Mouse (Mus musculus): Measurements from ENCODE around the gene Ggt1. TPM values are rescaled to one million over a fixed set of nuclear protein-coding genes. Genes with fewer than 3 reads are reported as not detected.

Ggt1 gene
- polyA plus RNA-seq, 1 experiment, result not detected

- H3K27ac ChIP-seq (replicated peaks; ENCODE audit: low read depth, low read length), result no peak overlapping the region
- no peak overlapping the region for H3K4me3 ChIP-seq (ENCODE audit: insufficient read depth, low read depth, low read length)
- no peaks in the 10 kb centered on the region for H3K4me1 ChIP-seq (ENCODE audit: control insufficient read depth, insufficient read depth, insufficient read length, low read length)
Measured at GRCm38 (mm10) chr10:75531532-75532090, 29.8 kb upstream of the Ggt1 start.

GRCm38 (mm10) chr10:75534216-75534615, 27.2 kb upstream of the Ggt1 start:
- Histone ChIP-seq H3K4me3 (ENCODE audit: insufficient read depth, low read depth, low read length) (no peak overlapping the region), H3K4me1 (ENCODE audit: control insufficient read depth, insufficient read depth, insufficient read length, low read length) (no peaks in the 10 kb centered on the region), H3K27ac (replicated peaks; ENCODE audit: low read depth, low read length) (no peak overlapping the region)

- no peak overlapping the region for H3K4me3 ChIP-seq (ENCODE audit: insufficient read depth, low read depth, low read length)
- no peak overlapping the region for H3K27ac ChIP-seq (replicated peaks; ENCODE audit: low read depth, low read length)
- no peaks in the 10 kb centered on the region for H3K4me1 ChIP-seq (ENCODE audit: control insufficient read depth, insufficient read depth, insufficient read length, low read length)
Measured at GRCm38 (mm10) chr10:75534934-75535333, 26.5 kb upstream of the Ggt1 start.

GRCm38 (mm10) chr10:75535423-75535822, 26.0 kb upstream of the Ggt1 start:
- Histone ChIP-seq H3K4me3 (ENCODE audit: insufficient read depth, low read depth, low read length) (no peak overlapping the region), H3K27ac (replicated peaks; ENCODE audit: low read depth, low read length) (no peak overlapping the region), H3K4me1 (ENCODE audit: control insufficient read depth, insufficient read depth, insufficient read length, low read length) (no peaks in the 10 kb centered on the region)

GRCm38 (mm10) chr10:75536123-75536522, 25.3 kb upstream of the Ggt1 start:
- no peak overlapping the region for H3K27ac ChIP-seq (replicated peaks; ENCODE audit: low read depth, low read length)
- no peak overlapping the region for H3K4me3 ChIP-seq (ENCODE audit: insufficient read depth, low read depth, low read length)
- no peaks in the 10 kb centered on the region for H3K4me1 ChIP-seq (ENCODE audit: control insufficient read depth, insufficient read depth, insufficient read length, low read length)

- no peaks in the 10 kb centered on the region for H3K4me1 ChIP-seq (ENCODE audit: control insufficient read depth, insufficient read depth, insufficient read length, low read length)
- no peak overlapping the region for H3K27ac ChIP-seq (replicated peaks; ENCODE audit: low read depth, low read length)
- no peak overlapping the region for H3K4me3 ChIP-seq (ENCODE audit: insufficient read depth, low read depth, low read length)
Measured at GRCm38 (mm10) chr10:75547901-75548300, 13.5 kb upstream of the Ggt1 start.

- Histone ChIP-seq H3K4me1 (ENCODE audit: control insufficient read depth, insufficient read depth, insufficient read length, low read length) (no peaks in the 10 kb centered on the region), H3K4me3 (ENCODE audit: insufficient read depth, low read depth, low read length) (no peak overlapping the region), H3K27ac (replicated peaks; ENCODE audit: low read depth, low read length) (no peak overlapping the region)
Measured at GRCm38 (mm10) chr10:75548486-75548885, 12.9 kb upstream of the Ggt1 start.

- Histone ChIP-seq H3K4me1 (ENCODE audit: control insufficient read depth, insufficient read depth, insufficient read length, low read length) (no peaks in the 10 kb centered on the region), H3K4me3 (ENCODE audit: insufficient read depth, low read depth, low read length) (no peak overlapping the region), H3K27ac (replicated peaks; ENCODE audit: low read depth, low read length) (no peak overlapping the region)
Measured at GRCm38 (mm10) chr10:75549886-75550285, 11.5 kb upstream of the Ggt1 start.

- H3K4me3 ChIP-seq (ENCODE audit: insufficient read depth, low read depth, low read length), result no peak overlapping the region
- no peaks in the 10 kb centered on the region; the same call in 1 of the 2 replicates for H3K4me1 ChIP-seq (ENCODE audit: control insufficient read depth, insufficient read depth, insufficient read length, low read length)
- no peak overlapping the region for H3K27ac ChIP-seq (replicated peaks; ENCODE audit: low read depth, low read length)
Measured at GRCm38 (mm10) chr10:75551175-75551574, 10.2 kb upstream of the Ggt1 start.

- Histone ChIP-seq H3K4me1 (ENCODE audit: control insufficient read depth, insufficient read depth, insufficient read length, low read length) (no peaks in the 10 kb centered on the region; the same call in 1 of the 2 replicates), H3K4me3 (ENCODE audit: insufficient read depth, low read depth, low read length) (no peak overlapping the region), H3K27ac (replicated peaks; ENCODE audit: low read depth, low read length) (no peak overlapping the region)
Measured at GRCm38 (mm10) chr10:75552106-75552505, 9.3 kb upstream of the Ggt1 start.

- no peak overlapping the region for H3K4me3 ChIP-seq (ENCODE audit: insufficient read depth, low read depth, low read length)
- H3K27ac ChIP-seq (replicated peaks; ENCODE audit: low read depth, low read length), result no peak overlapping the region
- H3K4me1 ChIP-seq (ENCODE audit: control insufficient read depth, insufficient read depth, insufficient read length, low read length), result no peaks in the 10 kb centered on the region; the same call in 1 of the 2 replicates
Measured at GRCm38 (mm10) chr10:75552701-75553450, 8.5 kb upstream of the Ggt1 start.

- H3K4me1 ChIP-seq (ENCODE audit: control insufficient read depth, insufficient read depth, insufficient read length, low read length), result no peaks in the 10 kb centered on the region; the same call in 1 of the 2 replicates
- no peak overlapping the region for H3K27ac ChIP-seq (replicated peaks; ENCODE audit: low read depth, low read length)
- no peak overlapping the region for H3K4me3 ChIP-seq (ENCODE audit: insufficient read depth, low read depth, low read length)
Measured at GRCm38 (mm10) chr10:75554090-75554489, 7.3 kb upstream of the Ggt1 start.

- Histone ChIP-seq H3K4me1 (ENCODE audit: control insufficient read depth, insufficient read depth, insufficient read length, low read length) (no peaks in the 10 kb centered on the region; the same call in 1 of the 2 replicates), H3K27ac (replicated peaks; ENCODE audit: low read depth, low read length) (no peak overlapping the region), H3K4me3 (ENCODE audit: insufficient read depth, low read depth, low read length) (no peak overlapping the region)
Measured at GRCm38 (mm10) chr10:75555557-75555956, 5.8 kb upstream of the Ggt1 start.

GRCm38 (mm10) chr10:75556026-75556425, 5.4 kb upstream of the Ggt1 start:
- no peak overlapping the region for H3K27ac ChIP-seq (replicated peaks; ENCODE audit: low read depth, low read length)
- H3K4me3 ChIP-seq (ENCODE audit: insufficient read depth, low read depth, low read length), result no peak overlapping the region
- H3K4me1 ChIP-seq (ENCODE audit: control insufficient read depth, insufficient read depth, insufficient read length, low read length), result no peaks in the 10 kb centered on the region; the same call in 1 of the 2 replicates

- Histone ChIP-seq H3K4me1 (ENCODE audit: control insufficient read depth, insufficient read depth, insufficient read length, low read length) (no peaks in the 10 kb centered on the region; the same call in 1 of the 2 replicates), H3K27ac (replicated peaks; ENCODE audit: low read depth, low read length) (no peak overlapping the region), H3K4me3 (ENCODE audit: insufficient read depth, low read depth, low read length) (no peak overlapping the region)
Measured at GRCm38 (mm10) chr10:75558515-75558914, 2.9 kb upstream of the Ggt1 start.
